Mouse (Mus musculus): ENCODE results near the gene Smim13.
"Not testable (repeated sequence)": the region's sequence is repeated elsewhere in the genome, so short reads cannot be mapped to it uniquely, and the experiment has no call there.

The Smim13 gene

GRCm38 (mm10) chr13:41249538-41250317 lies at the start of gene Smim13:
Gene Smim13 (plus strand): TSS chr13:41249844.
- peak; percentile 89 for DNase-seq

- no peak for DNase-seq
Measured at GRCm38 (mm10) chr13:41200861-41201260, 48.8 kb upstream of the Smim13 start.

- DNase-seq = no peak
Measured at GRCm38 (mm10) chr13:41203289-41203688, 46.4 kb upstream of the Smim13 start.

DNA sequence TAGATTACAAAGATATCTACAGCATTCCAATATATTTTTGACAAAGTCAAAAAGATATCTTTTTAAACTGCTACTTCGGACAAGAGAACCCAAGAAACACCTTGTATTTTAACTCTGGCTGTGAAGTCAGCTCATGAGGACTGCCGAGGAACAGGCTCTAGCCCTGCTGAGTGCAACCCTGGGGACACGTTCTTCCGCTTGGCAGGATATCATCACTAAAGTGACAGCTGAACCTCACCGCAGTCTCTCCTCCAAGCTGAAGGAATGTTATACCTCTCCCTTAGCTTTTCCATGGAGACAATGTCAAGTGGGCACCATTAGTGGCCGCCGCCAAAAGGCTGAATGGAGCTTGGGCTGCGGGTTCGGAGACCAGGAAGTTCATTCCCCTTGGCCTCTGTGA lies 46.0 kb upstream of the Smim13 start:
- no peak for DNase-seq

GRCm38 (mm10) chr13:41205568-41205967 lies 44.1 kb upstream of the Smim13 start:
- DNase-seq = not testable (repeated sequence)

DNA sequence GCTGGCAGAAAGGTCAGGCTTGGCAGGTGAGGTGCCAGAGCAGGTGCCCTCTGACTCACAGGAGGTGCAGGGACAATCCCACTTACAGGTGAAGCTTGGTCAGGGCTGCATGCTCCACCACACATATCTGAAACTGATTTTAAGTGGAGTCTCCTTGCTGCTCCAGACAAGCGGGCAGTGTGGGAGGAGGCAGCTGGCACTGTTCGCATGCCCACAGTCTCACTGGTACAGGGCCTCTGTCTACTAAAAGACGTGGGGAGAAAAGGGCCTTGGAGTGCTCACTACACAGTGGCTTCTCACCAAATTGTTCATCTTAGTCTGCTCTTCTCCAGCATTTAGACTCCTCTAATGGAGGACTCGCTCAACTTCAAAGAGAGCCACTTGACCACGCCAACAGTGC lies 43.4 kb upstream of the Smim13 start:
- no peak for DNase-seq

DNA sequence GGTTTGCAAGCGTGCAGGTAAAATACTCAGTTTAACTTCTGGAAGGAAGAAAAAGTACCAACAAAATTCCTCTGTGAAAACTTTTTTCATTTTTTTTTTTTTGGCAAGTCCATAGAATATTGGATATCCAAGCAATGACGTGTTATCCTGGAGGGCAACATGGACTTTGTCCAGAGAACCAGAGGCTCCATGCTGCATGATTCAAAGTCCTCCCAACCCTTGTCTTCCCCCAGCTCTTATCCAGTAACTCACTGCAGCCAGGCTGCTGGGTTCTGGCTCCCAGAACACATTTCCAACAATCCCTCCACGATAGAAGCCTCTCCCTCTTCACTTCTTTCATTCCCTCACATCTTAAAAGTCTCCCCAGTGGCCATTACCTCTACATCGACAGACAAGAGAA lies 38.4 kb upstream of the Smim13 start:
- no peak for DNase-seq

GRCm38 (mm10) chr13:41212558-41213322 lies 36.9 kb upstream of the Smim13 start:
- no peak for DNase-seq

- DNase-seq = no peak
Measured at GRCm38 (mm10) chr13:41215669-41216068, 34.0 kb upstream of the Smim13 start.

DNA sequence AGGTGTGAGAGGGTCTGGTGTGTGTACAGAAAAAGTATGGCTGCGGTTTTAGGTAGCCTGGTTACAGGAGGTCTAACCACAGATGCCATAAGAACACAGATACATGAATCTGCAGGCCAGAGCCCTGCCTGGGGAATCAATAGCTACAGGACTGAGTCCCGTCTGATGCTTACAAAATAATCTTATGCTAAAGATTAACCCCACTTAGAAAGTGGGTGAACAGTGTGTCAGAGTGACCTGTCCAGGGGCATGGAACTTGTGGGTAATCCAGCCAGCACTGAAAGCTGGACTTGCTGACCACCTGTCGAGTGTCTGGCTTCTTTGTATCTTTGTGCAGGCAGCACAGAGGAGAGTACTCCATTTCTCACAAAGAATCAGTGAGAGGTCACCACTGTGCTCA lies 33.4 kb upstream of the Smim13 start:
- DNase-seq = no peak

DNA sequence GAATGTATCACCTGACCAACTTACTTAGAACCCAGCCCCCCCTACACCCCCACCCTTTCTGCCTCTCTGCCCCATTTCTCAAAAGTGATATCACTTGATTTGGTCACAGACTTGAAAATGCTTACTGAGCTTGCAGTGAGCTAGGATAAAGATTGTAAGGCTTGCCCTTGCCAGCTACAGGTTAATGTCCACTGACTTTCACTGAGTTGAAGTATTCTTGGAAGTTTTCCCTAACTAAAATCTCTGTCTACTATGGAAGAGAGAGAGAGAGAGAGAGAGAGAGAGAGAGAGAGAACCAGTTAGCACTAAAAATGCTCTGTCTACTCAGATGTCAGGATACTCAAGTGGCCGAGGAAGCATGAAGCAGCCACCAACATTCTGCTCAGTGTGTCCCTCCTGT lies 30.6 kb upstream of the Smim13 start:
- DNase-seq = no peak

- peak; percentile 13 for DNase-seq
Measured at GRCm38 (mm10) chr13:41219687-41220303, 29.8 kb upstream of the Smim13 start.

DNA sequence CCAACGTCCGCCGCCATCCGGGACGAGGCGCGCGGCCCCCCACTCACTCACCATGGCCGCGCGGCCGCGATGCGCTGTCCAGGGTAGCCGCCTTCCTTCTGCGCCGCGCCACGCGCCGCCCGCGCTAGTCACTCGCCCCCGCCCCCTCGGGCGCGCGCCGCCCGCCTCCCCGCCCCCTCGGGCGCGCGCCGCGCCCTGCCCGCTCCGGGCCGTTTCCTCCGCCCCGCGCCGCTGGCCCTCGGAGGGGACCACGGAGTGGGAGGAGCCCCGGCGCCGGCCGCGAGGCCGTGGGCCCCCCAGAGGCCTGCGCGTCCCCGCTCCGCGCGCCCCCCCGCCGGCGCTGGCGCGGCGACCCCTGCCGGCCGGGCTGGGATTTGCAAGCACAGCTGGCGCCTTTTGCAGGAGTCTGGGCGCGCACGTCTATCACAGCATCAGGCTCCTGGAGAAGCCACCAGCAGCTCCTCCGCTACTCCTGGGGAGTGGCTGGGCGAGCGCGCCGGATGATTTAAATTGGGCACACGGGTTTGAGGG lies 29.3 kb upstream of the Smim13 start, which contains the start of gene Elovl2:
TSS of gene Elovl2 (minus strand) at position 102 of the 531 bp plus-strand sequence.
- DNase-seq = peak; percentile 23

DNA sequence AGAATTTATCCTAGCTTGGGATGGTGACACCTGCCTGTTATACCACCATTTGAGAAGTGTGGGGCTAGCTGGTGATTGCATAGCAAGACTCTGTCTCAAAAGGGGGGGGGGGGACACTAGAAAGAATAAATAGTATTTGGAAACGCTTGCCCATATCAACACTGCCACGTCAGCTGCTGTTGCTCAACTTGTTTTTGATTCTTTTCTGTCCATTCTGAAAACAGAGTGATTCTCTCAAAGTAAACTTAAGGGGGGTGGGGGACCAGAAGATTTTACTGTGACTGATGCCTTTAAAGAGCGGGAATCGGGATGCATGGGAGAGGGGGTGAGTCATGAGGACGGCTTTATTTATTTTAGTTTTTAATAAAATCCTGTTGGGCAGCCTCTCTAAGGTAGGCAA lies 23.1 kb upstream of the Smim13 start:
- no peak for DNase-seq

- DNase-seq = no peak
Measured at GRCm38 (mm10) chr13:41228060-41228459, 21.6 kb upstream of the Smim13 start.

- DNase-seq = no peak
Measured at GRCm38 (mm10) chr13:41230256-41230655, 19.4 kb upstream of the Smim13 start.

GRCm38 (mm10) chr13:41231389-41231983 lies 18.2 kb upstream of the Smim13 start:
- no peak for DNase-seq

- no peak for DNase-seq
Measured at GRCm38 (mm10) chr13:41232209-41232608, 17.4 kb upstream of the Smim13 start.

DNA sequence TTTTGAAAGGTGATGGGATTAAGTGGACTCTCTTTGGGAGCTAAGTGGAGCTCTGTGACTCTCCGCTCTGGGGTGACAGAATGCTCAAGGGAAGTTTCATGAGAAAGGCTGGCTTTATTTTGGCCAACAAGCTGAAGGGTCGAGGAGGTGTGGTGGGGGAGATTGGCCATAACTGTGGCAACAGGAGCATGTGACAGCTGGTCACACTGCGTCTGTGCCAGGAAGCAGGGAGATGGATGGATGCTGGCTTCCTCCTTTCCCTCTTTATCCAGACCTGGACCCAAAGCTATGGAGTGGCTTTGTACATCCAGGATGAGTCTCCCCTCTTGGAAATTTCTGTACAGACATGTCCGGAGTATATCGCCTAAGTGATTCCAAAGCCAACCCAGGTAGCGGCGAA lies 16.4 kb upstream of the Smim13 start:
- no peak for DNase-seq

DNA sequence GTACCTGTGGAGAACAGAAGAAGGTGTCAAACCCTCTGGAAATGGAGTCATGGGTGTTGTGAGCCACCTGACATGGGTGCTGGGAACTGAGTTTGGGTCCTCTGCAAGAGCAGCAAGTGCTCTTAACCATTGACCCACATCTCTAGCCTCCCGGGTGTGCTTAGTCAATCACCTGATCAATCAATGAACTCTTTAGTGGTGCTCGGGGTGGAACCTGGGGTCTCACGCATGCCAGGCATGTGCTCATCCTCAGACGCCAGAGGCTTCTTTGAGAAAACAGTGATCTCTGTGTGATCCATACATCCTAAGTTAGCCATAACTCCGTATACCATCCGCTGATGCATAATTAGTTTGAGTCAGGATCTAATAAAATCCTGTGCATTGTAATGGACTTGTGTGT lies 14.5 kb upstream of the Smim13 start:
- no peak for DNase-seq

DNA sequence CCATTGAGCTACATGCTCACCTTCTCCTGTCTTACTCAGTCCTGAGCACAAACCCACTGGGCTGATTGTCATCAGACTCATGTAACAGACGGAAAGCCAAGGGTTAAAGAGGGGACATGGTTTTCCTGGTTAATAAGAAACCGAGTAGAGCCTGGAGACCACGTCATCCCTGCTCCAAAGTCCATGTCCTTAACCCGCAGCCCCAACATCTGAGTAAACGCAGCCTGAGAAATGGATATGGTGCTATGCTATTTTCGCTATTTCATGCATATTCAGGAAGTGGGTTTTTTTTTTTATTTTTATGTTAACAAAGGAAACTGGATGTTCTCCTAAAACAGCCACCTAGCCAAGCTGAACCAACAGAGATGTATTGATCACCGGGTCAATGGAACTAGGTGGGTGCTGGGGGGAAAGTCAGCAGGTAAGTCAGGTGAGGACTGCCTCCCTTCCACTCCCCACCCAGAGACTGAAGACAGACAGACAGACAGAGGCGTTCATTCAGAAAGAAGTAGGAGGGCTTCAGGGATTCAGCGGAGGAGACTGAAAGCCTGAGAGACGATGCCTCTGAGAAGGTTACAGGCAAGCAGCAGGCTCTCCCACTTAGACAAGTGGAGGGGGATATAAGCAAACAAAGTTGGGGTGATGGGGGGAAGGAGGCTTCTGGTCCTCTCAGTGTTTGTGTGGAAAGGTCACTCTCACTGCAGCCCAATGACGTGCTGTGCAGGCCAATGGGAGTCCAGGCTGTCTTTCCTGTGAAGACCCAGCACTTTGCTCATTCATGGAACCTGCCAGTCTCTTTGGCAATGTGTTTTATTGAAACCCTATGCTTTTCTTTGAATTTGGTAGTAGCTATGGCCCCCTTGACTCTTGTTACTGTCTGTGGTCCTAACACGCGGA lies 13.6 kb upstream of the Smim13 start:
- no peak for DNase-seq

Measured in cerebellum, adult 8-10 months (tissue).